Mouse (Mus musculus): Measurements from ENCODE around the gene 4932438H23Rik.

The 4932438H23Rik gene

GRCm38 (mm10) chr16:91057261-91057660, 37.7 kb downstream of the 4932438H23Rik start:
- CTCF ChIA-PET: interaction anchor here (0.5 kb wide), 1 partner anchor 10 kb away, joined by 3 read pairs; no protein-coding TSS in a partner anchor

- CTCF ChIA-PET: interaction anchor here (0.7 kb wide), 1 partner anchor 69 kb away, joined by 3 read pairs; no protein-coding TSS in a partner anchor
These were observed 38.7 kb downstream of the 4932438H23Rik start for GRCm38 (mm10) chr16:91056043-91056821.

GRCm38 (mm10) chr16:91055150-91055549, 39.8 kb downstream of the 4932438H23Rik start:
- CTCF ChIA-PET: interaction anchor here (0.7 kb wide), 1 partner anchor 68 kb away, joined by 3 read pairs; no protein-coding TSS in a partner anchor

- CTCF ChIA-PET: no interaction called here
These were observed 41.3 kb downstream of the 4932438H23Rik start for GRCm38 (mm10) chr16:91053599-91053998.

- CTCF ChIA-PET: no interaction called here
These were observed 49.4 kb downstream of the 4932438H23Rik start for GRCm38 (mm10) chr16:91045511-91045910.

GRCm38 (mm10) chr16:91044270-91045182, 50.4 kb downstream of the 4932438H23Rik start, which contains the start of gene Paxbp1:
TSS of gene Paxbp1 (minus strand) at chr16:91044543.
- CTCF ChIA-PET: interaction anchor here (0.5 kb wide), 1 partner anchor 874 kb away, joined by 3 read pairs; no protein-coding TSS in a partner anchor

GRCm38 (mm10) chr16:91043461-91044248, 51.3 kb downstream of the 4932438H23Rik start:
- CTCF ChIA-PET: no interaction called here

- CTCF ChIA-PET: no interaction called here
These were observed 52.3 kb downstream of the 4932438H23Rik start for GRCm38 (mm10) chr16:91042640-91043039.

- CTCF ChIA-PET: no interaction called here
These were observed 59.1 kb downstream of the 4932438H23Rik start for GRCm38 (mm10) chr16:91035866-91036265.

- CTCF ChIA-PET: no interaction called here
These were observed 64.2 kb downstream of the 4932438H23Rik start for GRCm38 (mm10) chr16:91030751-91031150.

- CTCF ChIA-PET: no interaction called here
These were observed 65.0 kb downstream of the 4932438H23Rik start for GRCm38 (mm10) chr16:91029901-91030300.

GRCm38 (mm10) chr16:91029161-91029743, 65.7 kb downstream of the 4932438H23Rik start:
- CTCF ChIA-PET: no interaction called here

- CTCF ChIA-PET: interaction anchor here (0.6 kb wide), 1 partner anchor 53 kb away, joined by 3 read pairs; no protein-coding TSS in a partner anchor
These were observed 68.6 kb downstream of the 4932438H23Rik start for GRCm38 (mm10) chr16:91026290-91026689.

GRCm38 (mm10) chr16:91023384-91023783, 71.5 kb downstream of the 4932438H23Rik start:
- CTCF ChIA-PET: interaction anchor here (0.6 to 1.4 kb wide), 3 partner anchors 9 to 1976 kb away, joined by 3 to 4 read pairs (median 3); no protein-coding TSS in a partner anchor

- CTCF ChIA-PET: interaction anchor here (0.6 kb wide), 1 partner anchor 338 kb away, joined by 5 read pairs; no protein-coding TSS in a partner anchor
These were observed 74.0 kb downstream of the 4932438H23Rik start for GRCm38 (mm10) chr16:91020842-91021483.

GRCm38 (mm10) chr16:91019476-91019875, 75.4 kb downstream of the 4932438H23Rik start:
- CTCF ChIA-PET: no interaction called here

- CTCF ChIA-PET: interaction anchor here (0.6 kb wide), 1 partner anchor 1454 kb away, joined by 19 read pairs; no protein-coding TSS in a partner anchor
These were observed 79.2 kb downstream of the 4932438H23Rik start for GRCm38 (mm10) chr16:91015761-91016160.

- CTCF ChIA-PET: no interaction called here
These were observed 83.1 kb downstream of the 4932438H23Rik start for GRCm38 (mm10) chr16:91011847-91012246.

- CTCF ChIA-PET: no interaction called here
These were observed 83.8 kb downstream of the 4932438H23Rik start, which contains the start of gene Synj1 for GRCm38 (mm10) chr16:91011021-91011683. TSS of gene Synj1 (minus strand) at chr16:91011308.

Measured in spleen, embryonic (tissue).